Mouse (Mus musculus): ENCODE data around the gene Crmp1.
A peak's percentile ranks its signal among the peaks of the same experiment; 100 is the strongest.

Crmp1 gene

GRCm38 (mm10) chr5:37241651-37242151, at the start of gene Crmp1:
Gene Crmp1, plus strand, starts transcription at chr5:37241940.
- DNase-seq: no peak

- no peak for DNase-seq
Measured at GRCm38 (mm10) chr5:37196196-37196595, 45.5 kb upstream of the Crmp1 start.

- DNase-seq: peak; percentile 76
Measured at GRCm38 (mm10) chr5:37196666-37197250, 45.0 kb upstream of the Crmp1 start.

GRCm38 (mm10) chr5:37197423-37197822, 44.3 kb upstream of the Crmp1 start:
- no peak for DNase-seq

GRCm38 (mm10) chr5:37198011-37198688, 43.6 kb upstream of the Crmp1 start:
- no peak for DNase-seq

GRCm38 (mm10) chr5:37202285-37202684, 39.5 kb upstream of the Crmp1 start:
- no peak for DNase-seq

- no peak for DNase-seq
Measured at GRCm38 (mm10) chr5:37204886-37205285, 36.9 kb upstream of the Crmp1 start.

- no peak for DNase-seq
Measured at GRCm38 (mm10) chr5:37205420-37205819, 36.3 kb upstream of the Crmp1 start.

- no peak for DNase-seq
Measured at GRCm38 (mm10) chr5:37206364-37206763, 35.4 kb upstream of the Crmp1 start.

- DNase-seq: no peak
Measured at GRCm38 (mm10) chr5:37212938-37213708, 28.6 kb upstream of the Crmp1 start.

- DNase-seq: no peak
Measured at GRCm38 (mm10) chr5:37213709-37214103, 28.0 kb upstream of the Crmp1 start.

GRCm38 (mm10) chr5:37214614-37215013, 27.1 kb upstream of the Crmp1 start:
- no peak for DNase-seq

- no peak for DNase-seq
Measured at GRCm38 (mm10) chr5:37215276-37215675, 26.5 kb upstream of the Crmp1 start.

- no peak for DNase-seq
Measured at GRCm38 (mm10) chr5:37219615-37220014, 22.1 kb upstream of the Crmp1 start.

GRCm38 (mm10) chr5:37220575-37220974, 21.2 kb upstream of the Crmp1 start:
- DNase-seq: no peak

- no peak for DNase-seq
Measured at GRCm38 (mm10) chr5:37221563-37221962, 20.2 kb upstream of the Crmp1 start.

- no peak for DNase-seq
Measured at GRCm38 (mm10) chr5:37222316-37222715, 19.4 kb upstream of the Crmp1 start.

- no peak for DNase-seq
Measured at GRCm38 (mm10) chr5:37225708-37226107, 16.0 kb upstream of the Crmp1 start.

- DNase-seq: no peak
Measured at GRCm38 (mm10) chr5:37227956-37228680, 13.6 kb upstream of the Crmp1 start.

GRCm38 (mm10) chr5:37228894-37229293, 12.8 kb upstream of the Crmp1 start:
- DNase-seq: no peak

GRCm38 (mm10) chr5:37233010-37233557, 8.7 kb upstream of the Crmp1 start:
- DNase-seq: no peak

- no peak for DNase-seq
Measured at GRCm38 (mm10) chr5:37238654-37239053, 3.1 kb upstream of the Crmp1 start.

- DNase-seq: no peak
Measured at GRCm38 (mm10) chr5:37240550-37240949, 1.2 kb upstream of the Crmp1 start.
